Mouse (Mus musculus) urinary bladder, postnatal 10 days (tissue): ENCODE measurements around the gene Dpyd.

Experiments
- DNase-seq: peaks from one replicate; pipeline ENCODE4 v3.0.0; 2022; ENCODE audit warnings: low spot score

Gene Dpyd

DNA sequence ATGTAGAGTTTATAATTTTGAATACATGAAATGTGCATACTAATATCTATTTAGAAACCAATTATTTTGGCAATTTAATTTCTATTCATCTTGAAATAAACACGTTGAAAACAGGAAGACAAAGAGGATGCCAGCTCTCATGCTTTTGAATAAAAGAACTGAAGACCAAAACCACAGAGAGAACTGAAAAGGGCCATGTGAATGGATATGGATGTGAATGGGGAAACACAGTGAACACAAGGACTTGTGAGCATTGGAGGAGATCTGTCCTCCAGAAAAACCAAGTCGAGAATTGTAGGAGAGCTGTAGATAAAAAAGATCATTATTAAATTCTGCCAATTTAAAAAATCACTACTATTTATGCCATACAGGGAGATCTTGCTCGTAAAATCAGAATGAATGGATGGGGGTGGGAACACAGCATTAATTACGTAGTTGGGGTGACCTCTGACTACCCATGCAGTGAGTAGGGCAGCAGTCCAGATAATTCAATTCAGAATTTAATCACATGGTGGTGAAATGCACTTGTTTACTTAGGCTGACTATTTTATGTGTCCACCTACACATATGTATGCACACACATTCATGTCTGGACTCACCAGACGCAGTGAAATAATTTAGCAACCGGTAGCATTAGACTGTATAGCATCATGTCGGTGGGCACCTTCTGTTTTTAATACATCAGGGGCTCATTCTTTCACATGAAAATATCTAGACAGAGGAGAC, 114.3 kb downstream of the Dpyd start:
- DNase-seq = no peak

DNA sequence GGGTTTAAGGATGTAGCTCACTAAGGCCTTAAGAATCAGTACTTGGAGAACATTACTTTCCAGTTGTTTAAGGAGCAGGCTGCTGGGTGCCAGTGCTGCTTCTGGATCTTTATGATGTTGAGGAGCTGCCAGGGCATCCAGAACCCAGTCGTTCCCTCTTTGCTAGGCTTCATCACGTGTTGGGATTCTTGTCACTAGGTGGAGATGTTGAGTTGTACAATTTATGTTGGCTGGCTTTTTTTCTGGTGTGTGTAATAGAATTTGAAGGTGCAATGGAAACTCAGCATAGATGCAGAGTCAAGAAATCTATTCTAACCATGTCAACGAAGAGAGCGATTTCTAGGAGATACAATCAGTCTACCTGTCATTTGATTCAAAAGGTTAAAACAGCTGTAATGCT, 118.9 kb downstream of the Dpyd start:
- DNase-seq = no peak

- DNase-seq = no peak
These were observed 188.3 kb downstream of the Dpyd start for GRCm38 (mm10) chr3:118750269-118750668.

DNA sequence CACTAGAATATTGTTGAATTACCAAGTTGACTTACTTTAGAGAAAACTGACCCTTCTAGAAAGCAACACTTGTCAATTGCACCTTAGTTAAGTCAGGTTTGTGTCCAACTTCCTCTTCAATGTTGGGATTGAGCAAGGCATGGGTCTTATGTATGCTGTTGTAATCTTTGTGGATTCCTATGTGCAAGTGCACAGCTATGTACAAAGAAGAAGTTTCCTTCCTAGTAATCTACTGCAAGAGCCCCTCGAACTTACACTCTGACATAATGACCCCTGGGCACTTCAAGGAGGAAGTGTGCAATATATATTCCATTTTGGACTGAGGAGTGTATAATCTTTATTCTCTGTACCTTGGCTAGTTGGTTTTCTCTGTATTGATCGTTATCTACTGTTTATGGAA, 191.7 kb downstream of the Dpyd start:
- DNase-seq = no peak

DNA sequence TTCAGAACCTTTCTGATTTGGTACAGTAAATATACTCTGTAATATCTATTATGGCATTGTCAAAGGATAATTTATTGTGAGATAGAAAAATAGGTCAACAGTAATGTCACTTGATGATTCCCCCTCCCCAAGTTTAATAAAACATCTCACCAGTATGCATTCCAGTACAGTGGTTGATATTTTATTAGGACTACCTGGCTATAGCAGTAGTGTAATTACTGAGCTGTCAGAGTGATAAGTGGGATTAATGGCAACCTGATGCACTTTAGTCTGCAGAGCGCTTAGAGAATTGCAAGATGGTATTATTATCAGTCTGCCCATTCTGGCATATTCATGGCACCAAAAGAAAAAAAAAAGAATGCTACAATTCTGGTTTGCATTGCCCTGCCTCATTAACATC, 194.2 kb downstream of the Dpyd start:
- no peak for DNase-seq

DNA sequence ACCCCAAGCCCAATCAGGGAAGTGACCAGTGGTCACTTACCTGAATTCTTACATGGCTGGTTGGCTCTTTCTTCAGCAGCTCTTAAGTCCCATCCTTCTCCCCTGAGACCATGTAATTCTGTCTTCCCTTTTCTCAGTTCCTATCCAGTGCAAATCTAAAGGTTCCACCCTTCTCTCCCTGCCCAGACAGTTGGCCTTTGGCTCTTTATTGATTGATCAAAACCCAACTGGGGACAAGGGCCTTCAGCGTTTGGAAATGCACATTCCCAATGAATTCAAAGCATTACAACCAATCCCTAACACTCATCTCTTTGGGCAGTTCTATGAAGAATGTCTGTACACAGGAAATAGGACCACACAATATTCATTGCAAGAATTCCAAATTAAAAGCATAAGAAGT, 251.0 kb downstream of the Dpyd start:
- no peak for DNase-seq

DNA sequence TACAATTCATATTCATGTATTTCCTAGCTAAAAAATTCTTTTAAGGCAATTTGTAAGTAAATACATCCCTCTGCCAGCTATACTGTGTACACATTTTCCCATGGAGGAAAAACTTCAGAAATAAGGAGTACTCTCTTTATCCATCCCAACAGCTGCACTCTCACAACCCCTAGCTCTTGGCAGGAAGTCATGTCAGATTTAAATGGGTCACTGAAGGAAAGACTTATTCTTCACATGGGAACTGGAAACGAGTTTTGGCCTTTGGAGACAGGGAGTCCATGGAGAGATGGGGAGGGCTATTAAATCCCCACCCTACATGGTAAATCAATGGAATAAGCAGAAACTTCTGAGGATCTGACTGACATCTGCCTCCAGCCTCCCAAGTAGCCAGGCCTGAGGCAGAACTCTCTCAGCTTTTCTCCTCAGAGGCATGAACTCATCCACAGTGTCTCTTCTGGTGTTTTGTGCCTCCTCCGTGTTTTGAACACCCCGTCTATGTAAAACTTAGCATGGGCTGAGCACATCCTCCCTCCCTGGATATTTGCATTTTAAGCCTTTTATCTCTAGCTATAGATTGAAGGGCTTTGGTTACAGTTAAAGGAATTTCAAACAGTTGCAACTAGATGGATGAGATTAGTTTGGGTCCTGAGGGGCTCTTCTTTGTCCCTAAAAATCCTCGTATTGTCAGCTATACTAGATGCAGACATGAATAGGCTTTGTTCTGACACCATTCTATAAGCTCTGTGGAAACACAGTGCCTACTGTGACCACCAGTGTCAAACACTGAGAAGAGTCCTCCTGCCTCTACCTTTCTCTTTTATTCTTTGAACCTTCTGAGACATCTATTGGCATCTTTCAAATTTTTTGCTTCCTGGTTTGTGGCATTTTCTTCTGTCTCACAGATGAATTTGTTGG, 288.9 kb downstream of the Dpyd start:
- no peak for DNase-seq

GRCm38 (mm10) chr3:118852711-118853110, 290.8 kb downstream of the Dpyd start:
- DNase-seq = no peak

GRCm38 (mm10) chr3:118855411-118855810, 293.5 kb downstream of the Dpyd start:
- no peak for DNase-seq

DNA sequence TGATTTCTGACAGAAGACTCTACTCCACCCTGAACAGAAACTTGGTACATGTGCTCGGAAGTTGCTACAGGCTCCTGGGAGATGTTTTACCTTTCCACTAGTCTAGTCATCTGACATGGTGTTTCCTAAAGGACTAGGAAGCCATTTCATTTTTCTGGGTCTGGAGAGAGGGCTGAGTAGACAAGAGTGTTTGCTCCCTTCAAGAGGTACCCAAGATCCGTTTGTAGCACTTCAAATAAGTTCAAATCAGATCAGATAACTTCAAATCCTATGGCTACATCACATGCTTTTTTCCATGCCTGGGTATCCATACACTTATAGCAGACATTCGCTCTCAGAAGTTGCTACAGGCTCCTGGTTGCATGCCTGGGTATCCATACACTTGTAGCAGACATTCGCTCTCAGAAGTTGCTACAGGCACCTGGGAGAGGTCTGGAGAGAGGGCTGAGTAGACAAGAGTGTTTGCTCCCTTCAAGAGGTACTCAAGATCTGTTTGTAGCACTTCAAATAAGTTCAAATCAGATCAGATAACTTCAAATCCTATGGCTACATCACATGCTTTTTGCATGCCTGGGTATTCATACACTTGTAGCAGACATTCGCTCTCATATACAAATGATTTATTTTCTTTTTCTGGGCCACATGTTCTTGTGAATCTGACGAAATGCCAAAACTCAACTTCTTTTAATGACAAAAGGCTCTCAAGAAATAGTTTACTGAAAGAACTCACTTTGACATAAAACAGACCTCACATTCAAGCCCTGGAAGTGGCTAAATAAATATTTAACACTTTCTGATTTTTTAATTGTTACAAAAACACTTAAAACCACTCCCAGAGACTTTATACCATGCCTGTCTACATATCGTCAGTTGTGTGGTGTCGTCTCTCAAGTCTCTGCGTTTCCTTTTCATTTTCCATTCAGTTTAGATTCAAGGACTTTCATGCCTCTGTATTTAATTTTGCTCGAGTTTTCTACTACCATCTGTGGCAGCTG, 307.5 kb downstream of the Dpyd start:
- no peak for DNase-seq

DNA sequence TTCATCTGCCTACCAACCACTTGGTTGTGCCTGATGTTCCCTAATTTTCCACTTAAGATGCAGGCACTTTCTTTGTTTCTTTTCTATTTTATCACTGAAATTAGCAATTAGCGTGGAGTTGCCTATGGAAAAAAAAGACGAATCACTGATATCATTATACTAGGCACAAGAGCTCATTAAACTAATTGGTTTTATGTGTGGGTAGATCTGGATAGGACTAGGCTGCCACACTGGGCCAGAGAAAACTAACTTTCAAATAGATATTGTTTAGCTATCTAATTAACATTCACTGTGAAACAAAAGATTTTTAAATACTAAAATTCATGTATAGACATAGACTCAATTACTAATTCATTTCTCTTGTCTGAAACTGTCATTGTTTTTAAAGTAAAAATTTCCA, 313.9 kb downstream of the Dpyd start:
- no peak for DNase-seq

- DNase-seq = no peak
These were observed 337.1 kb downstream of the Dpyd start for GRCm38 (mm10) chr3:118899036-118899435.

DNA sequence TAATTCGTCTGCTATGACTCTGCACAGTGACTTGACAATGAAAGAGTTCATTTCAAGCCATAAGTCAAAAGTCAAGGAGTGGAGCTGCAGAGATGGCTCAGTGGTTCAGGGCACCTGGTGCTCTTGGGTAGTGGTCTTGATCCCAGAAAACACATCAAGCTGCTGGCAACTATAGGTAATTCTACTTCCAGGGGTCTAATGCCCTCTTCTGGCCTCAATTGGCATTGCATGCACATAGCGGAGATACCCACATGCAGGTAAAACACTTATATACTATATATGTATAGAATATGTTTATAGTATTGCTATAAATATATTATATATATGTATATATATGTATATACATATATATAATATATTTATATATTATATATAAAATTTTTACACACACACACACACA, 429.4 kb downstream of the Dpyd start:
- DNase-seq = no peak

GRCm38 (mm10) chr3:118991793-118992192, 429.9 kb downstream of the Dpyd start:
- DNase-seq = no peak

DNA sequence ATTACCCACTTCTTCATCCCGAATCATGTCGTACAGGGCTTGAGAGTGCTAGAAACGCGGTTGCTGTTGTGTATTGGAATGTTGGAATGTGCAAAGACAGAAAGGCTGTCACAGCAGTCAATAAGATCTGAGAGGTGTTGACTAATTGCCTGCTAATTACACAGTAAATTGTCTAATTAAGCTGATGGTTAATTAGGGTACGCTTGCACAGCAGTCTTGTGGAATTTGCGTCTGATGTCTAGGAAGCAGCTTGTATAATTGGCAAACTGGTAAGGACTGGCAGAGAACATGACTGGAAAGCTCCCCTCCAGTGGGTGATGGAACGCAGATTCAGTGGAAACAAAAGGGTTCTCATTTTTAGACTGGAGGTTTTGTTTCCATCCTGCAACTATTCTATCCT, 459.3 kb downstream of the Dpyd start:
- DNase-seq = no peak

DNA sequence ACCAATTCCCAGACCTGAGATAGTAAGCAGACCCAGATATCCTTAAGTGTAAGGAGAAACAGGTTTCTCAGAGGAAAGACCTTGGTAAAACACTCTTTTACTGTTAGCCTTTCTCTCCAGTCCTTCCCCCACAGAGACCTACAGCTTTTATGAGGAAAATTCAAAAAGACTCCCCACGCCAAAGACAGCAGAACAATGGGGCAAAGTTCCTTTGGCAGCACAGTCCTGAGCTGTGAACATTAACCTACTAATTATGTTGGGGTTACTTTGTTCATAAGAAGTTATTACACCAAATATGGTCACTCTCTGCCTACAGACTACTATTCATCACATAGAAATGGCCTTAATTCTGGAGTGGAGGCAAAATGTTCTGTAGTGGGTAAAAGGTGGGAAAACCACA, 480.7 kb downstream of the Dpyd start:
- DNase-seq = no peak

DNA sequence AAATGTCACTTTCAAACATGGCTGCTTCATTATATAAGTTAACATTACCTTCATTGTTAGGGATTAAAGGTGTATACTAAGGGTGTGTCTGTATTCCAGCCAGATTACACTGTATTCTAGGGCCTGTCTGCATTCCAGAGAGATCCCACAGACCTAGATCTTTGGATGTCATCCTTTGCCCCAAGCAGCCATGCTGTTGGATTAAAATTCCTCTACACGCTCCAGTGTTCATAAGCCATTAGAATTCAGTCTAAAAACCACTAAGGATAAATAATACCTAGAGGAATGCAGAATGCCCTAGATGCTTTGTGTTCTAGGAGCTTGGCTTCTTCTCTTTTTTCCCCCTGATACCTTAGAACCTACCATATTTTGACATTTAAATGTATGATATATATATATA, 494.2 kb downstream of the Dpyd start:
- DNase-seq = no peak

- no peak for DNase-seq
These were observed 501.3 kb downstream of the Dpyd start for GRCm38 (mm10) chr3:119063214-119063613.

DNA sequence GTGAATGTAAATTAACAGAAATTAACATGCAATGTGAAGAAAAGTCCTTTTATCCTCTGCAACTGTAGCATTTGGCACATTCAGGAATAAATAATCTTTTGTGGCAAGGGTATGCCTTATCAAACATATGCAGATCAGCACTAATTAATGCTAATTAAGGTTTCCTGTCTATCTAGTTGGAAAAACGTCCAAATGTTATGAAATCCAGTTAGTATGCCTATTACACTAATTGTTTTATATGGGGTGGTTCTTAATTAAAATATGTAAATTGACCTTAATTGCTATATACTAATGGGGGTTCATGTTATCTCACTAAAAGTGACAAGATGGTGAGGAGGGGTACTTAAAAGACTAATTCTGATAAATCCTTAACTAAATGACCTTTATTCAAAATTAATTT, 501.7 kb downstream of the Dpyd start:
- no peak for DNase-seq

DNA sequence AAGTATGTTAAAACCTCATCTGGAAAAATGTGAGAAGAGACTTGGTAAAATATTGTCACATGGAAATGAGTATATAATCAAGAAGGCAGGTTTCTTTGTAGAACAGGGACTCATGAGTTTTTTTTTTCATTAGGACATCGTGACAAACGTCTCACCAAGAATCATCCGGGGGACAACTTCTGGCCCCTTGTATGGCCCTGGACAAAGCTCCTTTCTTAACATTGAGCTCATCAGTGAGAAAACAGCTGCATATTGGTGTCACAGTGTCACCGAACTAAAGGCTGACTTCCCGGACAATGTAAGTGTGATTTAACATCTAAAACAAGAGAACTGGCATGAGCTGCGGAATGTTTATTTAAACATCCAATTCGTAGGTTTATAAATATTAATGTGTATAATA, 502.8 kb downstream of the Dpyd start:
- DNase-seq = no peak

DNA sequence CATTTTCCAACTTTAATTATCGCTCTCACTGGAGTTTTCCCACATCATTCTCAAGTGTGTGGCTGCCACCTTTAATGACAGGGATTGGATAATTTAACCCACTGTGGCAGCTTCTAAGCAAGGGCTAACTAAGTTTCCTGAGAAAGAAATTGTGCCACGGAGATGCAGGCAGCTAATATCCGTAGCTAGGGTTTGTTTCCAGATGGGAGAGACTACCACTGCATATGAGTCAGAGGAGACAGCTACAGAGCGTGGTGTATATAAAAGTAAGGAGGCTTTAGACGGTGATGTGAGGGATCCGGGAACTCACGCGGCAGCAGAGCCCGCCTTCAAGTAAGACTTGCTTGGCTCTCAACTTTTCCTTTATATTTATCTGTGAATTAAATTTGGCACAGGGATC, 505.3 kb downstream of the Dpyd start:
- no peak for DNase-seq

DNA sequence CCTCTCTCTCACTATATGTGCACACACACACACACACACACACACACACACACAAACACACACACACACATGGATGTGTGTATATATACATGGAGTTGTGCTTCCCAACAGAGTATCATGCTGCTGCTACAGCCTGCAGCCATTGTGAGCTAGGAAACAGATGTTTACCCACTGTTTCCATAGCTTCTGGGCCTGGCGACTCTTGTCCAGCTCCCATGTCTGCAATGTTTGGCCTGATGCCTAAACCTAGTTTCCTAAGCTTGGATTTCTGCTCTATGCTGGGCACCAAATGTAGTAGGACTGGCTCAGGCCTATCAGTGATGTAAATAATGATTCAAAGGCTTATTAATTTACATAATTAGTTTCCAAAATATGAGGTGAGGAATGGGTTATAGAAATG, 524.7 kb downstream of the Dpyd start:
- DNase-seq = no peak
